Comparison of ENCODE assay signal across 7 mouse cellular contexts in the genomic region with DNA sequence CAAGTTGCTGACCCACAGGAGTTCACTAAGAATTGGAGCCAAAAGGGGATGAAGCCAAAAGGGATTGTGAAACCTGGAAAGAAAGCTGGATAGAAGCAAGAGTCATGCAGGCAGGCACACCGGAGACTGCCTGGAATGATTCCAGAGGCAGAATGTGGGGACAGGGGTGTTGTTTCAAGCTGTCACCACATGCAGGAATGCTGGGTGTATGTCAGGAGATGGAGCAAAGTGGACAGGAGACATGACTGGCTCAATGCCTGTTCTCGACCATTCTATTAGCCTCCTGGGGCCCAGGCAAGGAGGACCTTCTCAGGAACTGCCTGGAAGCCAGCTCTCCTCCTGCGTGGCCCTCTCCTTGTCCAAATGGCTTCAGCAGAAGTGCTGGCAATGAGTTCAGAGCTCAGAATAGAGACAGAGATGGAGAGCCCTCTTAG. TPM values are rescaled to one million over a fixed set of nuclear protein-coding genes. Genes with fewer than 3 reads are reported as not detected.
DNase-seq lines count a peak whose midpoint lies in the region; ATAC-seq and TF ChIP-seq lines count a peak whose summit lies in the region.

No protein-coding gene starts in this region.

- H3K27ac ChIP-seq in left cerebral cortex, adult 2 months: no peak overlapping the region
- no peak overlapping the region for H3K27ac ChIP-seq in midbrain, embryonic 16.5 days (ENCODE audit: low read length)

- no peak overlapping the region for H3K4me3 ChIP-seq in left cerebral cortex, adult 2 months
- H3K4me3 ChIP-seq in midbrain, embryonic 16.5 days (ENCODE audit: low read depth, low read length): no peak overlapping the region

- intact Hi-C loops in left cerebral cortex, adult 2 months (cut with DNase I): no loop called here

- WGBS in midbrain, embryonic 16.5 days: 85% methylated on average over 3 of the region's 3 CpGs

- H3K36me3 ChIP-seq in midbrain, embryonic 16.5 days (ENCODE audit: control insufficient read depth, insufficient read depth, low read length): no peaks in the 10 kb centered on the region

- H3K4me1 ChIP-seq in midbrain, embryonic 16.5 days (ENCODE audit: control insufficient read depth, insufficient read depth, low read length): 0 out of 2 replicates have a peak, but pooled peaks cover 2% of the 10 kb centered on the region

- no peaks in the 10 kb centered on the region for H3K9me3 ChIP-seq in midbrain, embryonic 16.5 days (replicated peaks; ENCODE audit: control insufficient read depth, low read length, poor library complexity, severe bottlenecking)

- no peaks in the 10 kb centered on the region for H3K27me3 ChIP-seq in midbrain, embryonic 16.5 days (ENCODE audit: control insufficient read depth, insufficient read depth, low read depth, low read length)

- ATAC-seq in midbrain, embryonic 16.5 days: no peak

- no peak overlapping the region for H3K4me2 ChIP-seq in midbrain, embryonic 16.5 days (ENCODE audit: low read length)

- no peak for TF ChIP-seq CTCF in left cerebral cortex, adult 2 months (IDR thresholded peaks at IDR 0.05)

- H3K9ac ChIP-seq in midbrain, embryonic 16.5 days (ENCODE audit: low read depth, low read length): no peak overlapping the region

- DNase-seq in NIH3T3 (ENCODE audit: low read depth): peak; percentile 91
- peak; percentile 16 to 40 for DNase-seq in adrenal gland, postnatal 36 days
- peak; percentile 99 for DNase-seq in heart, adult 11 months
- peak; percentile 5 to 13 for DNase-seq in kidney, postnatal 4 days
- no peak for DNase-seq in thymus, postnatal 36 days
- DNase-seq in left cerebral cortex, adult 2 months (ENCODE audit: extremely low spot score in 1 of 2, low spot score in 2 of 2): no peak

RNA-seq across cellular contexts. Expression of a gene that starts 33.2 kb away (rescaled TPM):
- 10 to 100 TPM; 12.4 to 21.2 TPM for total RNA-seq in adrenal gland, postnatal 36 days (2021)
- total RNA-seq in left cerebral cortex, adult 2 months (2021): 10 to 100 TPM; 43.0 to 49.3 TPM
- 146 and 148 TPM in 2 replicates for polyA plus RNA-seq in midbrain, embryonic 16.5 days (2015; fragmentation: Nextera tagmentation; extraction: Ambion mirVana)

Comparison
In these comparisons a context has a peak if more than half of its experiments do, and no peak if none do; other contexts are left out.
1. DNase-seq: peak in NIH3T3 (single experiment), adrenal gland, postnatal 36 days (2 of 2), heart, adult 11 months (single experiment) and kidney, postnatal 4 days (2 of 2); none in thymus, postnatal 36 days (0 of 2) and left cerebral cortex, adult 2 months (0 of 2).